Mouse (Mus musculus): ENCODE measurements around the gene Prn. TPM values are rescaled to one million over a fixed set of nuclear protein-coding genes. Genes with fewer than 3 reads are reported as not detected.

Prn gene
- polyA plus RNA-seq, 1 experiment from 2014 or later: not detected

GRCm38 (mm10) chr2:131905025-131905424 is 4.7 kb upstream of the Prn start:
- Histone ChIP-seq H3K36me3 (ENCODE audit: insufficient read depth, low read length) (no peaks in the 10 kb centered on the region), H3K4me2 (replicated peaks; ENCODE audit: low read depth, low read length) (no peak overlapping the region), H3K9ac (replicated peaks; ENCODE audit: low read depth) (no peak overlapping the region), H3K4me3 (ENCODE audit: low read depth, low read length) (no peak overlapping the region), H3K9me3 (ENCODE audit: low read length) (no peaks in the 10 kb centered on the region), H3K4me1 (ENCODE audit: insufficient read depth, low read depth, low read length) (no peaks in the 10 kb centered on the region; the same call in 1 of the 2 replicates), H3K27me3 (replicated peaks; ENCODE audit: insufficient read depth, low read length) (no peaks in the 10 kb centered on the region), H3K27ac (ENCODE audit: low read length) (peak overlapping the region; percentile 11; the same call in 1 of the 2 replicates)
- 47% methylated on average over 5 of the region's 5 CpGs for WGBS
- DNase-seq (ENCODE audit: low spot score) (no peak), ATAC-seq (no peak)
- no peak for TF ChIP-seq CTCF (IDR thresholded peaks at IDR 0.05)
- TF ChIP-seq EP300 (IDR thresholded peaks at IDR 0.05): no peak

- Histone ChIP-seq H3K27me3 (replicated peaks; ENCODE audit: insufficient read depth, low read length) (no peaks in the 10 kb centered on the region), H3K4me3 (ENCODE audit: low read depth, low read length) (no peak overlapping the region), H3K4me2 (replicated peaks; ENCODE audit: low read depth, low read length) (no peak overlapping the region), H3K36me3 (ENCODE audit: insufficient read depth, low read length) (no peaks in the 10 kb centered on the region), H3K4me1 (ENCODE audit: insufficient read depth, low read depth, low read length) (no peaks in the 10 kb centered on the region; the same call in 1 of the 2 replicates), H3K9ac (replicated peaks; ENCODE audit: low read depth) (no peak overlapping the region), H3K27ac (ENCODE audit: low read length) (no peak overlapping the region), H3K9me3 (ENCODE audit: low read length) (no peaks in the 10 kb centered on the region)
- DNase-seq (ENCODE audit: low spot score): peak; percentile 89
- peak; percentile 50 for ATAC-seq
- WGBS: 29% methylated on average over 6 of the region's 6 CpGs
- no peak for TF ChIP-seq CTCF (IDR thresholded peaks at IDR 0.05)
- TF ChIP-seq EP300 (IDR thresholded peaks at IDR 0.05): peak; percentile 98
Observed at GRCm38 (mm10) chr2:131905776-131906175, 4.0 kb upstream of the Prn start.

- 76% methylated on average over 3 of the region's 3 CpGs for WGBS
- Histone ChIP-seq H3K9me3 (ENCODE audit: low read length) (no peaks in the 10 kb centered on the region), H3K36me3 (ENCODE audit: insufficient read depth, low read length) (no peaks in the 10 kb centered on the region), H3K4me2 (replicated peaks; ENCODE audit: low read depth, low read length) (no peak overlapping the region), H3K4me1 (ENCODE audit: insufficient read depth, low read depth, low read length) (no peaks in the 10 kb centered on the region; the same call in 1 of the 2 replicates), H3K4me3 (ENCODE audit: low read depth, low read length) (no peak overlapping the region), H3K27me3 (replicated peaks; ENCODE audit: insufficient read depth, low read length) (no peaks in the 10 kb centered on the region), H3K9ac (replicated peaks; ENCODE audit: low read depth) (no peak overlapping the region), H3K27ac (ENCODE audit: low read length) (no peak overlapping the region)
- no peak for TF ChIP-seq CTCF (IDR thresholded peaks at IDR 0.05)
- DNase-seq (ENCODE audit: low spot score) (no peak), ATAC-seq (no peak)
Observed at GRCm38 (mm10) chr2:131906266-131906665, 3.5 kb upstream of the Prn start.

GRCm38 (mm10) chr2:131906846-131907245 is 2.9 kb upstream of the Prn start:
- no peaks in the 10 kb centered on the region for H3K36me3 ChIP-seq (ENCODE audit: insufficient read depth, low read length)
- DNase-seq (ENCODE audit: low spot score) (no peak), ATAC-seq (no peak)
- no peak overlapping the region for H3K27ac ChIP-seq (ENCODE audit: low read length)
- H3K4me3 ChIP-seq (ENCODE audit: low read depth, low read length): no peak overlapping the region
- no peaks in the 10 kb centered on the region; the same call in 1 of the 2 replicates for H3K4me1 ChIP-seq (ENCODE audit: insufficient read depth, low read depth, low read length)
- no peaks in the 10 kb centered on the region for H3K27me3 ChIP-seq (replicated peaks; ENCODE audit: insufficient read depth, low read length)
- no peak overlapping the region for H3K4me2 ChIP-seq (replicated peaks; ENCODE audit: low read depth, low read length)
- TF ChIP-seq CTCF (IDR thresholded peaks at IDR 0.05): no peak
- TF ChIP-seq EP300 (IDR thresholded peaks at IDR 0.05): no peak
- 48% methylated on average over 1 of the region's 1 CpGs for WGBS
- no peak overlapping the region for H3K9ac ChIP-seq (replicated peaks; ENCODE audit: low read depth)
- H3K9me3 ChIP-seq (ENCODE audit: low read length): no peaks in the 10 kb centered on the region

- no peak for DNase-seq (ENCODE audit: low spot score)
- Histone ChIP-seq H3K4me3 (ENCODE audit: low read depth, low read length) (no peak overlapping the region), H3K36me3 (ENCODE audit: insufficient read depth, low read length) (no peaks in the 10 kb centered on the region), H3K9me3 (ENCODE audit: low read length) (no peaks in the 10 kb centered on the region), H3K27me3 (replicated peaks; ENCODE audit: insufficient read depth, low read length) (no peaks in the 10 kb centered on the region), H3K4me2 (replicated peaks; ENCODE audit: low read depth, low read length) (no peak overlapping the region), H3K27ac (ENCODE audit: low read length) (no peak overlapping the region), H3K4me1 (ENCODE audit: insufficient read depth, low read depth, low read length) (no peaks in the 10 kb centered on the region; the same call in 1 of the 2 replicates), H3K9ac (replicated peaks; ENCODE audit: low read depth) (no peak overlapping the region)
- TF ChIP-seq EP300 (IDR thresholded peaks at IDR 0.05): no peak
- no peak for TF ChIP-seq CTCF (IDR thresholded peaks at IDR 0.05)
- no peak for ATAC-seq
- 81% methylated on average over 5 of the region's 5 CpGs for WGBS
Observed at GRCm38 (mm10) chr2:131907311-131907710, 2.4 kb upstream of the Prn start.

- no peaks in the 10 kb centered on the region for H3K36me3 ChIP-seq (ENCODE audit: insufficient read depth, low read length)
- no peak overlapping the region for H3K9ac ChIP-seq (replicated peaks; ENCODE audit: low read depth)
- H3K9me3 ChIP-seq (ENCODE audit: low read length): no peaks in the 10 kb centered on the region
- H3K4me2 ChIP-seq (replicated peaks; ENCODE audit: low read depth, low read length): no peak overlapping the region
- ATAC-seq: no peak
- H3K27me3 ChIP-seq (replicated peaks; ENCODE audit: insufficient read depth, low read length): no peaks in the 10 kb centered on the region
- no peak overlapping the region for H3K4me3 ChIP-seq (ENCODE audit: low read depth, low read length)
- H3K27ac ChIP-seq (ENCODE audit: low read length): no peak overlapping the region
- DNase-seq (ENCODE audit: low spot score): no peak
- H3K4me1 ChIP-seq (ENCODE audit: insufficient read depth, low read depth, low read length): no peaks in the 10 kb centered on the region
- TF ChIP-seq CTCF (IDR thresholded peaks at IDR 0.05) (no peak), EP300 (IDR thresholded peaks at IDR 0.05) (no peak)
- WGBS: 86% methylated on average over 7 of the region's 7 CpGs
Observed at GRCm38 (mm10) chr2:131908351-131908861, 1.4 kb upstream of the Prn start.

DNA sequence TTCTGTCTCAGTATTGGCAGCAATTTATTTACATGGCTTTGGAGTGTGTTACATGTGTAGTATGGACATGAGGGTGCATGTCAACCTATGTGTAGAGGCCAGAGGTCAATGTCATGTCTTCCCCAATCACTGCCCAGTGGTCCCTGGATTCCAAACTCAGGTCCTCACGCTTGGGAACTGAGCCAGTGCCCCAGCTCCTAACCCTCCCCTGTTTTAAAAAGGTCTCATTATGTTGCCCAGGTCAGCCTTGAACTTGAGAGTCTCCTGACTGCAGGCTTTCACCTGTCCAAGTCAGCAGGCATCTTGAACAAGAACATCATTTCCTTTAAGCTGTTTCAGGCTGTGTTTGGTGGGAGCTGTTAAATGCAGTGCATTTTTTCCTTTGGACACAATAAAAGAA is 851 bp upstream of the Prn start:
- H3K4me2 ChIP-seq (replicated peaks; ENCODE audit: low read depth, low read length): no peak overlapping the region
- no peak for TF ChIP-seq CTCF (IDR thresholded peaks at IDR 0.05)
- no peak for TF ChIP-seq EP300 (IDR thresholded peaks at IDR 0.05)
- no peak overlapping the region for H3K4me3 ChIP-seq (ENCODE audit: low read depth, low read length)
- no peak overlapping the region for H3K27ac ChIP-seq (ENCODE audit: low read length)
- no peaks in the 10 kb centered on the region for H3K9me3 ChIP-seq (ENCODE audit: low read length)
- no peak for DNase-seq (ENCODE audit: low spot score)
- WGBS: 94% methylated on average over 1 of the region's 1 CpGs
- no peaks in the 10 kb centered on the region for H3K4me1 ChIP-seq (ENCODE audit: insufficient read depth, low read depth, low read length)
- no peak for ATAC-seq
- no peak overlapping the region for H3K9ac ChIP-seq (replicated peaks; ENCODE audit: low read depth)
- no peaks in the 10 kb centered on the region for H3K36me3 ChIP-seq (ENCODE audit: insufficient read depth, low read length)
- no peaks in the 10 kb centered on the region for H3K27me3 ChIP-seq (replicated peaks; ENCODE audit: insufficient read depth, low read length)

All from lung, postnatal 0 days (tissue).